Mouse (Mus musculus): ENCODE results near the gene Trub1. TPM values are rescaled to one million over a fixed set of nuclear protein-coding genes. Genes with fewer than 3 reads are reported as not detected.
A peak's percentile ranks its signal among the peaks of the same experiment; 100 is the strongest.

Trub1 gene
- polyA plus RNA-seq, 1 experiment from 2014 or later, result 29.2 TPM

GRCm38 (mm10) chr19:57413918-57414317, 38.8 kb upstream of the Trub1 start:
- DNase-seq, result no peak
- ATAC-seq (ENCODE audit: insufficient read depth), result no peak
- Histone ChIP-seq H3K4me3 (ENCODE audit: low read depth, low read length) (no peak overlapping the region), H3K27ac (ENCODE audit: low read depth) (no peak overlapping the region), H3K4me2 (no peak overlapping the region), H3K36me3 (ENCODE audit: insufficient read depth) (no peaks in the 10 kb centered on the region), H3K27me3 (ENCODE audit: insufficient read depth, low read length) (no peaks in the 10 kb centered on the region), H3K9ac (no peak overlapping the region), H3K9me3 (ENCODE audit: low read depth, low read length) (no peaks in the 10 kb centered on the region), H3K4me1 (ENCODE audit: insufficient read depth) (peaks cover 12% of the 10 kb centered on the region)
- TF ChIP-seq CTCF (IDR thresholded peaks at IDR 0.05; ENCODE audit: low read depth), result 0 out of 2 replicates have a peak, but pooled peaks have one; percentile 21
- WGBS, result 85% methylated on average over 6 of the region's 6 CpGs

- H3K4me1 ChIP-seq (ENCODE audit: insufficient read depth), result peaks cover 12% of the 10 kb centered on the region
- no peaks in the 10 kb centered on the region for H3K36me3 ChIP-seq (ENCODE audit: insufficient read depth)
- no peaks in the 10 kb centered on the region for H3K27me3 ChIP-seq (ENCODE audit: insufficient read depth, low read length)
- no peak overlapping the region for H3K4me3 ChIP-seq (ENCODE audit: low read depth, low read length)
- no peak for ATAC-seq (ENCODE audit: insufficient read depth)
- DNase-seq, result no peak
- H3K27ac ChIP-seq (ENCODE audit: low read depth), result no peak overlapping the region
- H3K9me3 ChIP-seq (ENCODE audit: low read depth, low read length), result no peaks in the 10 kb centered on the region
- no peak overlapping the region for H3K4me2 ChIP-seq
- no peak overlapping the region for H3K9ac ChIP-seq
- WGBS, result 84% methylated on average over 8 of the region's 8 CpGs
- TF ChIP-seq CTCF (IDR thresholded peaks at IDR 0.05; ENCODE audit: low read depth), result no peak
These were observed 37.5 kb upstream of the Trub1 start for GRCm38 (mm10) chr19:57415031-57415807.

- peak; percentile 71 for ATAC-seq (ENCODE audit: insufficient read depth)
- H3K27me3 ChIP-seq (ENCODE audit: insufficient read depth, low read length), result no peaks in the 10 kb centered on the region
- H3K9ac ChIP-seq, result no peak overlapping the region
- 22% methylated on average over 17 of the region's 17 CpGs for WGBS
- peaks cover 5% of the 10 kb centered on the region for H3K4me1 ChIP-seq (ENCODE audit: insufficient read depth)
- no peak for TF ChIP-seq CTCF (IDR thresholded peaks at IDR 0.05; ENCODE audit: low read depth)
- peak overlapping the region; percentile 40 for H3K4me2 ChIP-seq
- peak overlapping the region; percentile 2; the same call in 1 of the 2 replicates for H3K4me3 ChIP-seq (ENCODE audit: low read depth, low read length)
- H3K9me3 ChIP-seq (ENCODE audit: low read depth, low read length), result no peaks in the 10 kb centered on the region
- H3K27ac ChIP-seq (ENCODE audit: low read depth), result no peak overlapping the region
- DNase-seq, result no peak
- H3K36me3 ChIP-seq (ENCODE audit: insufficient read depth), result no peaks in the 10 kb centered on the region
These were observed 34.7 kb upstream of the Trub1 start for GRCm38 (mm10) chr19:57417800-57418580.

DNA sequence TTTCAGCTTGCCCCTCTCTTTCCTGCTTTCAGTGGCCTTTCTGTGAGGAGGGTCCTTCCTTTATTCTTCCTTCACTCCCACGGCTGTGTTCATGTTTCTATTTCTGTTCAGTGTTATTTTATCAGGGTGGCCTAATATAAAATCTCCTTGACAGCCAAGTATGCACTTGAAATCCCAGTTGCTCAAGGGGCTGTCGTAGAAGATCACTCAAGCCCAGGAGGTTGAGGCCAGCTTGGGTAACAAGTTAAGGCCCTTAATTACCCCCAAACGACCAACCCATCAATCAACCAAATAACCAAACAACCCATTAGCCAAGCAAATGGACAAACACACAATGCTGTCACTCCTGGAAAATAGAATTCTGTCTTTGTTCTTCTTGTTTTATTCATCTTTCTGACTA, 29.3 kb upstream of the Trub1 start:
- H3K4me2 ChIP-seq, result no peak overlapping the region

GRCm38 (mm10) chr19:57425296-57425695, 27.4 kb upstream of the Trub1 start:
- no peak overlapping the region for H3K4me2 ChIP-seq
- WGBS, result 97% methylated on average over 15 of the region's 15 CpGs
- no peaks in the 10 kb centered on the region for H3K4me1 ChIP-seq (ENCODE audit: insufficient read depth)
- no peak for TF ChIP-seq CTCF (IDR thresholded peaks at IDR 0.05; ENCODE audit: low read depth)
- H3K27me3 ChIP-seq (ENCODE audit: insufficient read depth, low read length), result no peaks in the 10 kb centered on the region
- H3K4me3 ChIP-seq (ENCODE audit: low read depth, low read length), result no peak overlapping the region
- no peak overlapping the region for H3K9ac ChIP-seq
- no peaks in the 10 kb centered on the region for H3K9me3 ChIP-seq (ENCODE audit: low read depth, low read length)
- no peak for ATAC-seq (ENCODE audit: insufficient read depth)
- no peak overlapping the region for H3K27ac ChIP-seq (ENCODE audit: low read depth)
- no peaks in the 10 kb centered on the region for H3K36me3 ChIP-seq (ENCODE audit: insufficient read depth)
- DNase-seq, result no peak

More for the DNA sequence above, 29.3 kb upstream of the Trub1 start:
- H3K4me3 ChIP-seq (ENCODE audit: low read depth, low read length), result no peak overlapping the region
- no peaks in the 10 kb centered on the region for H3K9me3 ChIP-seq (ENCODE audit: low read depth, low read length)
- no peaks in the 10 kb centered on the region for H3K4me1 ChIP-seq (ENCODE audit: insufficient read depth)
- H3K9ac ChIP-seq, result no peak overlapping the region
- TF ChIP-seq CTCF (IDR thresholded peaks at IDR 0.05; ENCODE audit: low read depth), result no peak
- no peak for ATAC-seq (ENCODE audit: insufficient read depth)
- H3K27me3 ChIP-seq (ENCODE audit: insufficient read depth, low read length), result no peaks in the 10 kb centered on the region
- H3K36me3 ChIP-seq (ENCODE audit: insufficient read depth), result no peaks in the 10 kb centered on the region
- no peak overlapping the region for H3K27ac ChIP-seq (ENCODE audit: low read depth)
- WGBS, result 13% methylated on average over 3 of the region's 3 CpGs
- no peak for DNase-seq

DNA sequence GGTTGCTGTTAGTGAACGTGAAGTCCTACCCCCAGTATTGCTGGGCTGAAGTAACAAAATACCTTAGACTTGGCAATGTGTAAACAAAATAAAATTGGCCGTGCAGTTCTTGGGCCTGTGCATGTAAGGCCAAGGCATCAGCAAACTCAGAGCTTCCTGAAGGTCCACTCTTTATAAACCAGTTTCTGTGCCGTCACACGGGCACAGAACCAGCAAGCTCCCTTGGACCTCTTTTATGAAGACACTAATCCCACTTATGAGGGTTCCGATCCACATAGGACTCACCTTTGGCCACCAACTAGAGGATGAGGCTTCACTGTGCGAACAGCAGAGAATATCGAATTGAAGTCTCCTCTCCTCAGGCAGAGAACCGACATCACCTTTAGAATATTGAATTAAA, 25.9 kb upstream of the Trub1 start:
- Histone ChIP-seq H3K4me2 (no peak overlapping the region), H3K27me3 (ENCODE audit: insufficient read depth, low read length) (no peaks in the 10 kb centered on the region), H3K36me3 (ENCODE audit: insufficient read depth) (no peaks in the 10 kb centered on the region), H3K9me3 (ENCODE audit: low read depth, low read length) (no peaks in the 10 kb centered on the region), H3K4me1 (ENCODE audit: insufficient read depth) (no peaks in the 10 kb centered on the region), H3K4me3 (ENCODE audit: low read depth, low read length) (no peak overlapping the region), H3K9ac (no peak overlapping the region), H3K27ac (ENCODE audit: low read depth) (no peak overlapping the region)
- ATAC-seq (ENCODE audit: insufficient read depth) (no peak), DNase-seq (no peak)
- WGBS, result 86% methylated on average over 8 of the region's 8 CpGs
- TF ChIP-seq CTCF (IDR thresholded peaks at IDR 0.05; ENCODE audit: low read depth), result no peak

GRCm38 (mm10) chr19:57427756-57428438, 24.8 kb upstream of the Trub1 start:
- TF ChIP-seq CTCF (IDR thresholded peaks at IDR 0.05; ENCODE audit: low read depth), result no peak
- no peaks in the 10 kb centered on the region for H3K9me3 ChIP-seq (ENCODE audit: low read depth, low read length)
- H3K4me1 ChIP-seq (ENCODE audit: insufficient read depth), result no peaks in the 10 kb centered on the region
- no peaks in the 10 kb centered on the region for H3K27me3 ChIP-seq (ENCODE audit: insufficient read depth, low read length)
- H3K9ac ChIP-seq, result no peak overlapping the region
- no peak overlapping the region for H3K27ac ChIP-seq (ENCODE audit: low read depth)
- DNase-seq, result no peak
- H3K4me3 ChIP-seq (ENCODE audit: low read depth, low read length), result no peak overlapping the region
- ATAC-seq (ENCODE audit: insufficient read depth), result no peak
- H3K4me2 ChIP-seq, result no peak overlapping the region
- no peaks in the 10 kb centered on the region for H3K36me3 ChIP-seq (ENCODE audit: insufficient read depth)
- 71% methylated on average over 14 of the region's 14 CpGs for WGBS
